Mouse (Mus musculus) 3T3-L1 (cell line): Measurements from ENCODE around the gene Tdrd12.
"Not testable (repeated sequence)": the region's sequence is repeated elsewhere in the genome, so short reads cannot be mapped to it uniquely, and the experiment has no call there.

Experiments used
- DNase-seq: peaks from one replicate; pipeline ENCODE4 v3.0.0-alpha.2; 2015; ENCODE audit warnings: low read depth, low spot score

Gene Tdrd12

DNA sequence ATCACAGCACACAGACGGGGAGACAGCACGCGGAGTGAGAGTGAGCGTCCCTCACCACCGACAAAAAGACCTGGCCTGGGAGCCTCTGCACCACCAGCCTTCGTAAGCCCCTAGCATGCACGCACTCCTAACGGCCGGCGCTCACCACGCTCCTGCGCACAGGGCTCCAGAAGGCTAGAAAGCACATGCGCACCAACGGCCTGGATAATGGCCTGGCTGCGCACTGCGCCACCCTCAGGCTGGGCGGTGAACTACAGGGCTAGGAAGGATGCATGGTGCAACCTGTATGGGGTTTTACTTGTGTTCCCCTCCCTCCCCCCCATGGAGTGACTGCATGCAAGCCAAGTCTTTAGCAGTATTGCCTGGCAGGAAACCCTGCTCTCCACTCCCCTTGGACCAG lies at the start of gene Tdrd12:
Tdrd12 (minus strand) TSS at position 184 of the 400 bp plus-strand sequence.
- DNase-seq, result no peak

DNA sequence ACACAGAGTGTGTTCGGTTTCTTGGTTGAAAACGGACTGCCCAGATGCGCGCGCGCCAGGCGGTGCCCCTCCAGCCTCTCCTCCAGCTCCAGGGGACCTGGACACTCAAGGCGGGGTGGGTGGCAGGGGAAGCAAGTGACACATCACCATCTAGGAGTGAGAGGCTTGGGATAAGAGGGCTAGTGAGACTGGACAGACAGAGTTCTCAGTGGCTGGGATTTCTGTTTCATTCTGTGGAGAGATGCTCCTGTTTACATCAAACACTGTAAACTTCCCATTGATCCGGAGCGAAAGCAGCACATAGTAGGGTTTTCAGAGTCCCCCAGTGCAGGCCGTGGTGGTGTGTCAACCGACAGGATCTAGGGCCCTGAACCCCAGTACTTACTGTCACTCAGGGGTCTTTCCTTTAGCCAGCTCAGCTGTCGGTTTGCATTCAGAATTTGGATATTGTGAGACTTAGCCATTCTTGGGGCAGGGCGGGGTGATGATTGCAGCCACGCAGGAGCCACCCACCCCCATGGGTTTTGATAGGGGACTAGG lies 49.4 kb upstream of the Tdrd12 start:
- no peak for DNase-seq

DNA sequence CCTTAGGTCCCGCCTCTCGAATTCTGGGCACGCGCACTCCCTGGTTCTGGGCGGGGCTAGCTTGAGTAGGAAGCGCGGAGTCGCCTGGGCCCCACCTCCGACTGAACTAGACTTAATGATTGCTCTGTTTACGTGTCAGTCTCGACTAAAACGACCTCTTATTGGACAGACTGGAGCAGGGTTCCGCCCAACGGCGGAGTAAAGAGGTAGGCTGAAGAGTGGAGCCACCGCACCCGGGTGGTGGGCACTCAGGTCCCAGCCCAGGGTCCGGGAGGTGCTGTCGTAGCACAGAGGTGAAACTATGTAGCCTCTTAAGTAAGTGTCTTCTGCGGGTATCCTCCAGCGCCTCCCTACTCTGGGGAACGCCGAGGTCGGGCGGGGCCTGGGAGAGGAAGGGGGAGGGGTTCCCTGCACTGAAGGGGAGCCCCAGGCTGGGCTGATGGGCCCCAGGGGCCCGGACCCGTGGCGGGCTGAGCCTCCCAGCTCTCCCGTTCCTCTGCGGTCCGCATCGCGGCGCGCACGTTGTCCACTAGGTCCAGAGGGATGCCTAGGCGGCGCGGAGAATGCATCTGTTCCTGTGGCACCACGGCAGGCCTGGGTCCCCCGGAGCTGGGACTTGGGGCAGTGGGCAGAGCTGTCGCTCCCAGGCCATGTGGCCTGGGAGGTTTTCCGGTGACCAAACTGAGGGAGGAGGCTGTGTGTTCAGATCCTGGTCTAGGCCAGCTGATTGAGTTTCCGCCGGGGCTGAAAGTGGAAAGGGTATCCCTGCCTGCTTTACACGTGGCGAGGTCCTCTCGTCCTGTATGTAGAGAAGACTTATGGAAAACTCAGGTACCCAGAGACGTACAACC lies 48.7 kb upstream of the Tdrd12 start, which contains the start of gene Ankrd27:
Ankrd27 (plus strand) TSS at position 190 of the 851 bp plus-strand sequence.
- DNase-seq, result peak; percentile 96

DNA sequence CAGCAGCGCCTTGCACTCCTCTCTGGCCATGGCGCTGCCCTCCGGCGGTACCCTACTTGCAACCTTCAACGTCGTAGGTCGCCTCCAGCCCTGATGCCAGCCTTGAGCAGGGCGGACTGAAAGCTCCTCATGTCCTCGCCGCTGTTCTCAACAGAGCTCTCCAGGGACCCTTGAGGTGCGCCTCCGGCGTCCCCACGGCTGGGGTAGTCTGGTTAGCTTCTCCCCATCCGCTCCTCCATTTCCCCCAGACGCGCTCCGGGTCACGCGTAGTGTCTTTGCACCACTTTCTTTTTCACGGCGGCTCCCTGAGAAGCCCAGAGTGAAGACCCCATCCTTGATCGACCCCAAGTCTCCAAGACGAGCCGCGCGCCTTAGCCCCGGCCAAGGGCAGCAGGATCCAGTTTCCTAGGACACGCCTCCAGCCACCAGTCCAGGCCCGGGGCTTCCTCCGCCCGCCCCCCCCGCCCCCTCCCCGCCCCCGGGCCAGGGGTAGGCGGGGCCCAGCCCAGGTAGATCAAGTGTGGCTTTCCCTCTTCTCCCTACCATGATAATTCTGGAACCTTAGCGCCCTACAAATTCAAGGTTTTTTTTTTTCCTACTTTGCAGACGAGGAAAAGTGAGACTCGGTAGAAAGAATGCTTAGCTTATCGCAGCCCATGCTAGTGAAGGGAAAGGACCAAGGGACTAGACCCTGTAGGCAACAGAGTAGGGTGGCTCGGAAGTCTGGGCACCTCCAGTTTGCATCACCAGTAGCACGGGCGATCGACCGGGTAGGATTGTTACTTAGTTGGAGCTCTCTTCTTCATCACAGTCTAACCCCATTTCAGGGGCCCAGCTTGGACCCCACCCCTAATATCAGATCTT lies 47.9 kb upstream of the Tdrd12 start, which contains the start of gene Rgs9bp:
Rgs9bp (minus strand) TSS at position 392 of the 864 bp plus-strand sequence.
- no peak for DNase-seq

DNA sequence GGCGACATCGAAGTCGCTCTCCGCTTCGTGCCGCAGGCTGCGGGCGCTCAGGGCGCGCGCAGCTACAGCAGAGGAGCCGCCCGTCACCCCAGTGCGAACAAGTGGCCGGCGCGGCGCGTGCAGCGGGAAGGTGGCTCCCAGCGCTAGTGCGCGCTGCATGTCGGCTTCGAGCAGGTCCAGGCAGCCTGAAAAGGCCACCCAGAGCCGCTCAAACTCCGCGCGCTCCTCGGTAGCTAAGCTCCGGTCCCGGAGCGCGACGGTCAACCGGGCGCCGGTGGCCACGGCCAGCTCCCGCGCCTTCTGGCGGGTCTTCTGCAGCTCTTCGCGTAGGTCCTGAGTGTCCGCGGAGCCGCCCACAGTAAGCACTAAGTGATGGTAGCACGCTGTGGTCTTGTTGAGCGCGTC lies 47.2 kb upstream of the Tdrd12 start:
- DNase-seq, result no peak

DNA sequence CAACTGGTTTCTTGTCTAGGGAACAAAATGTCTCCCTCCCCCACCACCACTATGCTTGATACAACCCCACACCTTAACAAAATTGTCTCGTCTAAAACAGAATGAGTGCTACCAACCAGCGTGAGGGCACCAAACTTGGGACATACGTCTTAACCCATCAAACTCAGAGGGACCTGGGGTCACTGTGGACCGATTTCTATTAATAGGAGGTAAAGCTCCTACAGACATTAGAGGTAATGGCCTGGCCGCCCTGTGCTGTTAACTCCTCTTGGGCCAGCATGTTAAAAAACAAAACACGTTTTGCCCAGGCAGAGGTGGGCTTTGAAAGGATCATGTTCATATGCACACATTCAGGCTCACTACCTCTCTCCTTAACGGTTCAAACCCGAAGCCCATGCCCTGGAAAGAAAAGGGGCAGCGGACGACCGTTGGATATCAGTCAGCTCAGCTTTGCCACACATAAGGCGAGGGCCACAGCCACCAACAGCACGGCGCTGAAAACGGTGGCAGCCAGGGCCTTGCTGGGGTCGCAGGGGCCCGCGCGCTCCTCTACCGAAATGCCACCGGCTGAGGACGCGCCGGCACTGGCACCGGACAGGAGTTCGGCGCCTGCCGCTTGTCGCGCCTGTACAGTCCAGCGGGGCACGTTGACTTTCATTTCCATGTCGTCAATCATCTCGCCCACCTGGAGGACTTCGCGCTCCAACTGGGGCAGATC lies 46.7 kb upstream of the Tdrd12 start:
- no peak for DNase-seq

DNA sequence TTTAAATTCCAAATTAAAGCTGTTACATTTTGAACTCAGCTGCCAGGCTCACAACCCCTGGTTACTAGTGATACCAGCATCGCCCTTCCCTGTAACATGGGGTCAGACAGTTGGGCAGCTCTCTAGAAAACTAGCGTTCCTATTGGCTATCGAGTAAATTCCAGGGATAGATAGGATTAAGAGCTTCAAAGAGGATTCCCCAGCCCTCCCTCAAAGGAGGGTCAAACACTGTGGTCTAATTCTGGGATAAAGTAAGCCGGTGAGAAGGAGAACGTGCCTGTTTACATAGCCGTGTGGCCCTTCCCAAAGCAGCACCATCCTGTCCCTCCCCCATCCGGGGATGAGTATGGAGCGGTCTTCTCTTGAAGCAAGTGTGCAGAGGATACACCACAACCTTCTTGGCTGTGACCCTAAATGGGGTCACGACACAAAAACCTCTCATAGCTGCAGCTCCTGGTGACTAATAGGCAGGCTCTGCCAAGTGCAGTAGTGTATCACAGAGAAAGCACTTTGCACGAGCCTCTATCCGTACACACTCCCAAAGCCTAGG lies 46.0 kb upstream of the Tdrd12 start:
- peak; percentile 29 for DNase-seq

DNA sequence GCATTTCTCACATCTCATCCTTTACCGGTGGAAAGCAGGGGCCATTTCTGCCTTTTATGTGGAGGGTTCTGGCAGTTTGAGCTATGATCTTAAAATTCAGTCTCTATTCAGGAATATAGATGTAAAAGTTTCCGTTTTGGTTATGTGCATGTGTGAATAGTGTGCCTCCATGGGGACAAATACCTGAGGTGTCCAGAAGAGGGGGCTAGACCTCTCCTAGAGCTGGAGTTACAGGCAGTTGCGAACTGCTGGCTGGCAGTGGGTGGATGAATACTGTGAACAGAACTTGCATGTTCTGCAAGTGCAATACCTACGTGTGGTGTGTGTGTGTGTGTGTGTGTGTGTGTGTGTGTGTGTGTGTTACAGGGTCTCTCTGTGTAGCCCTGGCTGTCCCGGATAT lies 45.2 kb upstream of the Tdrd12 start:
- peak; percentile 14 for DNase-seq

DNA sequence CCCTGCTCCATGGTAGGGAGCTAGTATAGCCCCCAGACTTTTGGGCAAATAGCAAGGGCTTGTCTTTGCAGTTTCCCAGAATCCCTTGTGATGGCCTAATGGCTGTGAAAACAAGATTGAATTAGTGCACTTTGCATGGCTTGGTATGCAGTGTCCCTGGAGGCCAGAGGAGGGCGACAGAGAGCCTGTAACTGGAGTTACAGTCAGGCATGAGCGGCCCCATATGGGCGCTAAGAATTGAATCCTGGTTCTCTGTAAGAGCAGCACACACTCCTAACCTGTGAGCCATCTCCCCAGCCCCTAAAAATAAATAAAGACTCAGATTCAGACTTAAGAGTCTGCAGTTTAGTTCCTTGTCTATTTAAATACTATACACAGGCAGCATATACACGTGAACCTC lies 42.3 kb upstream of the Tdrd12 start:
- DNase-seq, result peak; percentile 46

DNA sequence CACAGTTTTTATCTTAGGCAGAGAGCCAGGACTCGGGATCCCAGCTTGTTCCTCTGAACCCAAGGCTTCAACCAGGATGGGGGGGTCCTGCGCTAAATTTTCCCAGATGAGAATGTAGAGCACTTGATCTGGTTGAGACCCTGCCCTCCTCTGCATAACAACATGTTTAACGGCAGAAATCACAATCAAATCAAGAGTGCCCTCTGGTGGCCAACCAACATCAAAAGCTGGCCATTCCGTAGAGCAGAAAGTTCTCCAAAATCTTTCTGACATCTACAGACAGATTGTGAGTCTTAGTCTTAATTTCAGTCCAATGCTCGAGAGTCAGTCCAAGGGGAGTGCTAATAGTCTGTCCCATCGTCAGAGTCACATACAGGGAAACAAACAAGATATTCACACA lies 33.3 kb upstream of the Tdrd12 start:
- peak; percentile 4 for DNase-seq

DNA sequence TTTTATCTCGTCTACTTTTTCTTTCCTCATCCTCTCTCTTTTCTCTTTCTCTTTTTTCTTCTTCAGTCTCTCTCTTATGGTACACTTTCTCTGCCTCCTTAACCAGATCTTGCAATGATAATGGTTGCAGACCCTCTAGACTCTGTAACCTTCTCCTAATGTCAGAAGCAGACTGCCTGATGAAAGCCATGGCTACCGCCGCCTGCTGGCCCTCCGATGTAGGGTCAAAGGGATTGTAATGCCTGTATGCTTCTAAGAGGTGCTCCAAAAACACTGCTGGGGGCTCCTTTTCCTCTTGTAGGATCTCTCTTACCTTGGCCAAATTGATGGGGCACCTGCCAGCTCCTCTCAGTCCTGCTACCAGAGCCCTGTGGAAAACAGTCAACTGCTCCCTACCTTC lies 32.2 kb upstream of the Tdrd12 start:
- not testable (repeated sequence) for DNase-seq

DNA sequence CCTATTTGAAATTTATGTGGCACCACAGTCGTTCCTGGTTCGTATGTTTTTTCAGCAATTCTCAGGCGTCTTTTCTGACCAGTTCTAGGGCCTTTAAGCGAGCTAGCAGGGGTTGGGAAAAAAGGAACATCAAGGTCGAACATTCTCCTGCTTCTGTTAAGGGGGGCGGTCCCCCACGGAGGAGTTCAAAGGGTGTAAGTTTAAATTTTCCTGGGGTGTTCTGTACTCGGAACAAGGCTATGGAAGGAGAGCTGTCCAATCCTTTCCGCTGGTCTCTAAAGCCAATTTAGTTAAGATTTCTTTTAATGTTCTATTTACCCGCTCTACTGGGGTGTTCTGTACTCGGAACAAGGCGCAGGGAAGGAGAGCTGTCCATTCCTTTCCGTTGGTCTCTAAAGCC lies 28.4 kb upstream of the Tdrd12 start:
- not testable (repeated sequence) for DNase-seq

DNA sequence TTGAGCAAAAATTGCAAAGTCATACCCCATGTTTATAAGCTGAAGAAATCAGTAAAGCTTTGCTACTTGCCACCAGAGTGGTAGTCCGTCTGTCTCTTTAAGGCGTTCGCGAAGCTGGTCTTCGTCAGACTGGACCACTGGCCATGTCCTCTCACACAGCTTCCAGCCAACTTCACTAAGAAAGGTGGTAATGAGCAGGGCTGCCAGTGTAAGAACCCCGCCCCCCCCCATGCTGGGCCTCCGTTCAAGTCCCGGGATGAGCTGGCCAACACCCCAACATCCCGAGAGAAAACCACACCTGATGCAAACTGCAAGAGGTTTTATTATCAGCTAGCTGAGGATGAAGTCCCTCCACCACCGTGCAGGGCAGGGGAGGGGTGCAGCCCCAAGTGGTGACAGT lies 27.3 kb upstream of the Tdrd12 start:
- not testable (repeated sequence) for DNase-seq

DNA sequence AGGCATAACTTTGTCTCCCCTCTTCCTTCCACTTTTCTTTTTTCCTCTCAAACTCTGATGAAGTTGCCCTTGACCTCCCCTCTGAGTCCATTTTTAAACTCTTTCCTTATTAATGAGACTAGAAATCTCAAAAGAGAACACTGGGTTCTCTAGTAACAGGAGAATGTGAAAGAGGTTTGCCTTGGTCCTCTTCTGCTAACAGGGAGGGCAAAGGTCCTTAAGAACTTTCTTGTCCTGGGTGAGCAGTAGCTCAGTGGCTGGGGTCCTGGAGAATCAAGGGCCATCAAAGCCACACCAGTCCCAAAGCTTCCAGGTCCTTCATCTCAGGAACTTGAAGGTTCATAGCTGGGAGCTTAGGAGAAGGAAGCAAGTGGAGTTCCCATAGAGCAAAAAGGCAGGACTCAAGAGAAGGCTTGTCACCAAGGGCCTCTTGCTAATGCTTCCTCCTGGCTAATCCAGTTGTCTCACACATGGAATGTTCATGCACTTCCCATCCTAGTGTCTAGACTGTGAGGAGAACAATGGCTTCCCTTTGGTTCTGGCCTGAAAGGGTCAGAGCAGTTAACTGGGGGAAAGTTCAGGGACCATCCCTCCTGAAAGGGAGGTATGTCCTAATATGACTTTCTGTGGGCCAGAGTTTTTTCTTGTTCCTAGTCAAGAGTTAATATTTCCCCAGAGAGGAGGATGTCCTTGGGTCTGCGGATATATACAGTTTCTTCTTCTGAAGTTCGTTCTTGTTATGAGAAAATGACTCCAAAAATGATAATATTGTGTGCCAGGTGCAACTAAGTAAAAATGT lies 26.7 kb upstream of the Tdrd12 start:
- no peak for DNase-seq

DNA sequence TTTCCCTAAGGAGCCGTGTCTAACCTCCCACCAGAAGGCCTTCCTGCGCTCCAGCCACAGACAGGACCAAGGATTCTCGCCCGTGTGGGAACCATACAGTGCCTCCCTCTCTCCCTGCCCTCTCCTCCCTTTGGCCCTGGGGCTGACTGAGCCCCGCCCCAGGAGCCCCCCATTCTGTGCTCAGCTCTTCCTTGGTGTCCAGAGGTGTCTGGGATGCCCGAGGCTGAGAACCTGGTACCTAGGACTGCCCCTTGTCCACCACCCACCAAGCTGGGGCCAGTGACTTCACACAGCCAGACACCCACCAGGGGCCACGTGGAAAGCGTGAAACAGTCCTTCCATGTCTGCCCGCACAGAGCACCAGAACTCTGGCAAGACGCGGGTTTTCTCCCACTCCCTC lies 25.5 kb upstream of the Tdrd12 start:
- no peak for DNase-seq

DNA sequence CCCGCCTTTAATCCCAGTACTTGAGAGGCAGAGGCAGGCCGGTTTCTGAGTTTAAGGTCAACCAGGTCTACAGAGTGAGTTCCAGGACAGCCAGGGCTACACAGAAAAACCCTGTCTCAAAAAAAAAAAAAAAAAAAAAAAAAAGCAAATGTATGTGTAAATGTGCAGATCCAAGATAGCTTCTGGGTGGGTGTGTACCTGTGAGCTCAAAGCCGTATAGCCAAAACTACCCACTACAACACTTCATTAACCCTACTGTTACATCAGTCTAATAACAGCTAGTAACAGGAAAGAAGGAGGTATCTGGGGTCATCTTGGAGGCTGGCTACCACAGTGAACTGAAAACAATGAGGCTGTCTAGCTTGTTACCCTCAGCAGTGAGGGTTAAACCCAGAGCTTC lies 22.3 kb upstream of the Tdrd12 start:
- no peak for DNase-seq

DNA sequence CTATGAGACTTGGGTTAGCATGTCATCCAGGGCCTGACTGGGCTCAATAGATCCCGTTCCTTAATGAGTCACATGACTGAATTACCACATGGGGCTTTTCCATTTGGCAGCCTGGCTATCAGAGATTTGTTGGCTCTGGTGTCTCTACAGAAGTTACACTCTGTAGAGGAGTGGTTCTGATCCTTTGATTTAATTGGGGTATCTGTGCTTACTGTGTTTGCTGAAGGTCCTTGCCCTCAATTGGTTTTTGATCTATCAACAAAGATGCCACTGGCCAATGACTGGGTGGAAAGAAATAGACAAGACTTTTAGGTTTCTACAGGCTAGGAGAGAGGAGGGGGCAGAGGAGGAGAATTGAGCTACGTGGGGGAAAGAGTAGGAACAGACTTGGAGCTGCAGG lies 21.1 kb upstream of the Tdrd12 start:
- DNase-seq, result no peak

DNA sequence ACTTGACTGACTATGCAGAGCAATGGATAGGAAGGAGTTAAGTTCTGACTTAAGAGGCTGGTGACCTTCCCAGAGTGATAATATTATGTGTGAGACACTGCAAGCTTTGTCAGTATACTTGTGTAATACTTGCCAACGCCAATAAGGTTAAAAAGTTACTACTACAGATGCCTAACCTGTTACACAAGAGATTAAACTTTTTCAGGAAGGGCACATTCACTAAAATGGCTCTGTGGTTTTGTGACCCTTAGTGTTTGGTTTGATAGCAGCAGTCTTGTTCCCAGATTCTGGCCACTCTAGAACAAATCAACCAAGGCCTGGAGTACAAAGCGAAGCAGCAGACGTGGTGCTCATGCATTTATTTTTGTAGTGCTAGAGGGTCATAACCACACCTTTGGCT lies 20.0 kb upstream of the Tdrd12 start:
- no peak for DNase-seq

DNA sequence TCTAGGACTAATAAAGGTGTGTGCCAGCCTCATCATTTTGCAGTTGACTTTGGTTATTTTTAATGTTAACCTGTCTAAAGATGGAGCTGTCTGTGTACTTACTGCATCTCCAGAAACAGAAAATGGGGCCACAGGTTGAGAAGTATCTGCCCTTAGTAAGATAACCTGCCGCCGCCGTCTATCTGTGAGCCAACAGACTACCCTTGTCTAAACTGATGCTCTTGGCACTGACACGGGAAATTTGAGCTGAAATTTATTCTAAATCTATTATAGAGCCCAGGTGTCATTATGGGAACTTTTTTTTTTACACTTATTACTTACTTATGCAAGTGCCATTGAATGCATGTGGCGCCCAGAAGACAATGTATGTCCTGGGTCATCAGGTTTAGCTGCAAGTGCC lies 19.4 kb upstream of the Tdrd12 start:
- no peak for DNase-seq

DNA sequence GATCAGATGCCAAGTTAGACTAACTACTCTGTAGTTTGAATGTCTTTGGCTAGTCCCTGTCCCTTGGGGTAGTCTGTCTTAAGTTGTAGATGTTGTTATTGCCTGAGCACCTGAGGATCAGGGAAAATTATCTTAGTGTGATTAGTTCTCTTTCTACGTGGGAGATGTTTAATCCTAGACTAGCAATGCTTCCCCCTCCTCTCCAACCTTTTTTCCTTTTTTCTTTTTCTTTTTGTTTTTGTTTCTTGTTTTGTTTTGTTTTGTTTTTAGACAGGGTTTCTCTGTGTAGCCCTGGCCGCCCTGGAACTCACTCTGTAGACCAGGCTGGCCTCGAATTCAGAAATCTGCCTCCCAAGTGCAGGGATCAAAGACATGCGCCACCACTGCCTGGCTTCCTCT lies 18.7 kb upstream of the Tdrd12 start, which contains the start of gene Nudt19:
Nudt19 (minus strand) TSS at position 100 of the 399 bp plus-strand sequence.
- no peak for DNase-seq
